Mouse (Mus musculus) forebrain, embryonic 14.5 days (tissue): ENCODE measurements around the gene Atp1b4. TPM values are rescaled to one million over a fixed set of nuclear protein-coding genes. Genes with fewer than 3 reads are reported as not detected.

Source experiments
- ATAC-seq: fragments of 200-750 bp; cut with Nextera tagmentation; 2 replicates; pipeline ENCODE4 v1.8.0; 2017; ENCODE audit warnings: mild to moderate bottlenecking, moderate library complexity
- DNase-seq: peaks from one replicate; pipeline ENCODE4 v3.0.0-alpha.2; 2015; ENCODE audit warnings: low spot score
- H3K27ac ChIP-seq: fragments of 300-500 bp; sonication (generic); 2 replicates; pipeline ENCODE4 v1.5.1; 2014; ENCODE audit warnings: low read depth, mild to moderate bottlenecking, control low read depth, low read length, moderate library complexity
- H3K27me3 ChIP-seq: fragments of 300-500 bp; sonication (generic); replicated peaks from 2 replicates; pipeline ENCODE4 v1.6.1; 2014; ENCODE audit warnings: low read length, control low read depth, mixed read lengths; ENCODE audit not compliant: control insufficient read depth, insufficient read depth
- H3K36me3 ChIP-seq: fragments of 300-500 bp; sonication (generic); 2 replicates; pipeline ENCODE4 v1.6.1; 2014; ENCODE audit warnings: low read length, control low read depth; ENCODE audit not compliant: control insufficient read depth, insufficient read depth
- H3K4me1 ChIP-seq: fragments of 300-500 bp; sonication (generic); 2 replicates; pipeline ENCODE4 v1.6.1; 2014; ENCODE audit warnings: antibody characterized with exemption, low read length, control low read depth; ENCODE audit not compliant: control insufficient read depth, insufficient read depth
- H3K4me2 ChIP-seq: fragments of 300-500 bp; sonication (generic); 2 replicates; pipeline ENCODE4 v1.6.1; 2014; ENCODE audit warnings: mild to moderate bottlenecking, control low read depth, low read length
- H3K4me3 ChIP-seq: fragments of 300-500 bp; sonication (generic); 2 replicates; pipeline ENCODE4 v1.5.1; 2014; ENCODE audit warnings: low read depth, low read length, control low read depth
- H3K9ac ChIP-seq: fragments of 300-500 bp; sonication (generic); 2 replicates; pipeline ENCODE4 v1.6.1; 2014; ENCODE audit warnings: mild to moderate bottlenecking, low read length, control low read depth, moderate library complexity
- H3K9me3 ChIP-seq: fragments of 300-500 bp; sonication (generic); replicated peaks from 2 replicates; pipeline ENCODE4 v1.6.1; 2016; ENCODE audit warnings: low read length, control low read depth, mixed read lengths; ENCODE audit not compliant: control insufficient read depth
- WGBS: fragments of 180-500 bp; shearing (Covaris S2); extraction: QIAGEN DNeasy Blood & Tissue Kit; methylation state at CpG from one replicate; pipeline ENCODE4 v1.1.7; 2014; 5-methylcytosine and 5-hydroxymethylcytosine counted together
- polyA plus RNA-seq: library from polyadenylated mRNA; unstranded; fragments of >200 nt; fragmentation: Nextera tagmentation; extraction: Ambion mirVana; gene quantifications from 2 replicates; pipeline ENCODE4 v1.2.1, GENCODE M21; 2014

Atp1b4 gene
- polyA plus RNA-seq = not detected in 2 replicates

DNA sequence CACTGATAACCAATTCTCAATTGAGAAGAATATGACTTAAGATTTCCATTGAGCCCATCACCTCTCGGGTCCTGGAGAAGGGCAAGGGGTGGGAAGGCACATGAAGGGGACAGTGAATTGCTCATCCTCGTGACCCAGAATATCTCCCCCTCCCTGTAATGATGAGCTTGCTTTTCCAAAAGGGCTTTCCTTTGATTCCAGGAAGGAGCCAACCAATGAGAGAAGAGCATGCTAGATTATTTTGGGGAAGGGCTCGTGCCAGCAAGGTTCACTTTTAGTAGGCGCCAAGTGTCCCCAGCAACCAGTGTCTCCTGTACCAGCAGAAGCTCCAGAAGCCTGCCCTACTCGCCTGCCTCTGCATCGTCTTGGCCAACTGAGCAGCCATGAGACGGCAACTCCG is at the start of gene Atp1b4:
TSS of gene Atp1b4 (plus strand) at position 301 of the 400 bp plus-strand sequence.
- Histone ChIP-seq H3K27me3 (no peaks in the 10 kb centered on the region), H3K4me1 (no peaks in the 10 kb centered on the region), H3K4me2 (no peak within 1 kb of the TSS), H3K4me3 (no peak within 1 kb of the TSS), H3K36me3 (no peaks in the 10 kb centered on the region), H3K27ac (no peak within 1 kb of the TSS), H3K9me3 (no peaks in the 10 kb centered on the region), H3K9ac (no peak within 1 kb of the TSS)
- WGBS = 88% methylated on average over 8 of the region's 8 CpGs
- DNase-seq (no peak), ATAC-seq (no peak)

DNA sequence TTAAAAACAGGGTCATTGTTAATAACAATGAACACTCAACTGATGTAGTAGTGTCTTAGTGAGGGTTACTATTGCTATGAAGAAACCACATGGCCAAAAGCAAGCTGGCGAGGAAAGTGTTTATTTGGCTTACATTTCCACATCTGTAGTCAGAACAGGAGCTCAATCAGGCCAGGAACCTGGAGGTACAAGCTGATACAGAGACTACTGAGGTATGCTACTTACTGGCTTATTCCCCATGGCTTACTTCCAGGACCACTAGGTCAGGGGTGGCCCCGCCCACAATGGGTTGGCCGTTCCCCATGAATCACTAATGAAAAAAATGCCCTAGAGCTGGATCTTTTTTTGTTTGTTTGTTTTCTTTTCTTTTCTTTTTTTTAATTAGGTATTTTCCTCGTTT is 7.4 kb upstream of the Atp1b4 start:
- no peak overlapping the region for H3K9ac ChIP-seq
- H3K4me2 ChIP-seq = no peak overlapping the region
- 67% methylated on average over 4 of the region's 4 CpGs for WGBS
- H3K27me3 ChIP-seq = no peaks in the 10 kb centered on the region
- no peak for DNase-seq
- H3K4me1 ChIP-seq = no peaks in the 10 kb centered on the region
- H3K27ac ChIP-seq = no peak overlapping the region
- no peak for ATAC-seq
- no peaks in the 10 kb centered on the region for H3K36me3 ChIP-seq
- no peaks in the 10 kb centered on the region for H3K9me3 ChIP-seq
- no peak overlapping the region for H3K4me3 ChIP-seq

DNA sequence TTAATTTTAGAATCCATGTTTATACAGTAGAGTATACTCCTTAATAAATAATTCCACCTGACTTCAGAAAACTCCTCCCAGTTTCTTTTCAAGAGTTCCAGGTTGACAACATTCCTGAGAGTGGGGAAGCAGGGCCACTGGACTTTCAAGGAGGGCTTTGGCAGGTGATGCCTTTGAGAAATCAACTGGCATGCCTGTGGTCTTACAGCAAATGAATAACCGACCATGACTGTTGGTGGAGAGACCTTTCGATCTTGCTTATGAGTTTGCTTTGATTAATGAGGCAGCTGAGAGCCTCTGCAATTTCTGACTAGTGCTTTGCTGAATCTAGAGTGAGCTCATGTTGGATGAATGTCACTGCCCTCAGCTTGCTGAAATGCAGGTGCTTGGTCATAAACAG is 4.9 kb upstream of the Atp1b4 start:
- no peak for ATAC-seq
- H3K9me3 ChIP-seq = no peaks in the 10 kb centered on the region
- no peak overlapping the region for H3K4me3 ChIP-seq
- H3K9ac ChIP-seq = no peak overlapping the region
- H3K4me2 ChIP-seq = no peak overlapping the region
- H3K4me1 ChIP-seq = no peaks in the 10 kb centered on the region
- DNase-seq = no peak
- no peaks in the 10 kb centered on the region for H3K36me3 ChIP-seq
- WGBS = 91% methylated on average over 2 of the region's 2 CpGs
- no peak overlapping the region for H3K27ac ChIP-seq
- H3K27me3 ChIP-seq = no peaks in the 10 kb centered on the region

DNA sequence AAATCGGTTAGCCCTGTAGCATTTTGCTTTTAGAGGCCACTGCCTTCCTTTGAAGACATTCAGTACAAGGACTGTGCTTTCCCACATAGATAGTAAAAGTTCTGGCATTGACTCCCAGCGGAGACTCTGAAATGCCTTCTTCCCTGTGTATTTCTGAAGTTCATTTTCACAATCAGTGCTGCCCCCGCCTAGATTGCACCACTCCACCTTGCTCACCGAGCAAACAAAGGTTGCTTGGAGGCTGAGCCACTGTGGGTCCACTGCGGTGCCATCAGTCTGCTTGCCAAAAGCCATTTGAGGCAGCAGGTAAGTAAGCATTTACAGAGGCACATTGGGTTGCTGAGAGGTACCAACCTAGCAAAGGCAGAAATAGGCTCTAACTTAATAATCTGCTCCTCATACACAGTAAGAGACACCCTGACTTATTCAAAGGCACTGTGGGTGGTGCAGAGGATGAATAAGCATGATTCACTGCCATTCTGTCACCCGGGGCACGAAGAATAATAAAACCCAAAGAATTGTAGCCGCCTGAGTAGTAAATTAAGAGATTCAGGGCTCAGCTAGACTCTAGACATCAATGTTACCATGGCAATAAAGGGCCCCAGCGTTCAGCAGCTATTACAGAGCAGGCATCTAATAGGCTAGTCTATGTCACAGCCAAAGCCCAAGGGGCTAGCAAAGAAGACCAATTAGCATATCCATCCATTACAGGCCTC is 2.9 kb upstream of the Atp1b4 start:
- no peaks in the 10 kb centered on the region for H3K4me1 ChIP-seq
- H3K27ac ChIP-seq = peak overlapping the region; percentile 52; the same call in 1 of the 2 replicates
- WGBS = 43% methylated on average over 9 of the region's 9 CpGs
- DNase-seq (peak; percentile 86), ATAC-seq (peak; percentile 97)
- H3K9me3 ChIP-seq = no peaks in the 10 kb centered on the region
- no peaks in the 10 kb centered on the region for H3K36me3 ChIP-seq
- no peak overlapping the region for H3K4me3 ChIP-seq
- H3K4me2 ChIP-seq = no peak overlapping the region
- H3K27me3 ChIP-seq = no peaks in the 10 kb centered on the region
- no peak overlapping the region for H3K9ac ChIP-seq

DNA sequence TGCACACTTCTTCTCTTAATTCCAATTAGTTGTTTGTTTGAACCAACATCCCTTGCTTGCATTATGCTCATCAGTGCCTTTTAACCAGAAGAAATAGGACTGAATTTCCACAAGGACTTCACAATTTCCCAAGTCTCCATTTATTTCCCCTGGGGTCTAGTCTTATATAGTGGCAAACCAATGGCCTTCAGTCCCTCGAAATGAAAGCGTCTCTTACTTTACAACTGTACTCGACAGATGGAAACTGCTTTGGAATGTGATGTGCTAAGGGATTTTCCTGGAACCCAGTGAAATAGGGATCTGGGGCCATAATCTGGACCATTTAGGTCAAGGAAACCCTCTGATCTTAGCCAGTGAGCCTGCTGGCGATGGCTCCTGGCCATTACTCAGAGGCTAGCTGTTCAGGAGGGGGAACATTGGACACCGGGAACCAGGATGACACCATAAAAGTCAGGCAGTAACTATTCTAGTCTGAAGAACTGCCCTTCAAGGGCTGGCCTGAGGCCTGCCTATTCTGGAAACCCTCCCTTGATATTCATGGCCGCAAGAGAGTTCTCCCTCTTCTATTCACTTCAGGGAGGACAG is 2.3 kb upstream of the Atp1b4 start:
- no peak for DNase-seq
- H3K9me3 ChIP-seq = no peaks in the 10 kb centered on the region

DNA sequence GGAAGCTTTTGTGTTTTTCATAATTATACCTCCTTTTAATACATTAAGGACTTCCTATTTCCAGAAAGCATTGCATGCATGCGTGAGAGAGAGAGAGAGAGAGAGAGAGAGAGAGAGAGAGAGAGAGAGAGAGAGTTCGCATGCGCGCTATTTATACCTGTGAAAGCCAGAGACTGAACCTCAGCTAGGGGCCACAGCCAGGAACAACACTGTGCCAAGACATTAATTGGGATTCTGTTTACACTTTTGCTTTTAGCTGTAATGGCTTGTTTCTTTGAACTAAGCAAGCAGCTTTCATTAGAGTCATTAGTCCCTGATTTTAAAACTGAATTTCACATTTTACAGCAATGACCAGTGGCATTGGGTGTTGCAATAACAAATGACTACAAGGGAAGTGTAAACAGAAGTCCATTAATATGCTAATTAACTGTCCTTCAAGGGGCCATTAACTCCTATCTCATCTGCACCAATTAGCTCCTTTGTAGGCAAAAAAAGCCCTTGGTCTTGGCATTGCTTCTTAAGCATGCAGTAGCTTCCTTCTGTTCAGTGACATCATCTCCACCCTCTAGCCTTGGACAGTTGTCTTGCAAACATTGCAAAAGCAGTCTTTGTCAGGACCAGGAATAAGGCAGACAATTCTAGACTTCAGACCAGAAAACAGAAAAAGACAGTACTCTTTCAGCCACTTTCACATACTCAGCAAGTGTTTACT is 14.9 kb downstream of the Atp1b4 start:
- Histone ChIP-seq H3K27ac (no peak overlapping the region), H3K27me3 (no peaks in the 10 kb centered on the region), H3K4me3 (no peak overlapping the region), H3K9me3 (no peaks in the 10 kb centered on the region), H3K4me1 (no peaks in the 10 kb centered on the region), H3K36me3 (no peaks in the 10 kb centered on the region), H3K9ac (no peak overlapping the region), H3K4me2 (no peak overlapping the region)
- ATAC-seq (peak; percentile 81), DNase-seq (peak; percentile 64)
- 47% methylated on average over 4 of the region's 4 CpGs for WGBS

More for the DNA sequence above, 2.3 kb upstream of the Atp1b4 start:
- Histone ChIP-seq H3K4me1 (no peaks in the 10 kb centered on the region), H3K9ac (no peak overlapping the region), H3K36me3 (no peaks in the 10 kb centered on the region), H3K27ac (peak overlapping the region; percentile 52; the same call in 1 of the 2 replicates), H3K27me3 (no peaks in the 10 kb centered on the region), H3K4me3 (no peak overlapping the region), H3K4me2 (no peak overlapping the region)
- ATAC-seq = no peak; the same call in 1 of the 2 replicates
- WGBS = 38% methylated on average over 6 of the region's 6 CpGs

DNA sequence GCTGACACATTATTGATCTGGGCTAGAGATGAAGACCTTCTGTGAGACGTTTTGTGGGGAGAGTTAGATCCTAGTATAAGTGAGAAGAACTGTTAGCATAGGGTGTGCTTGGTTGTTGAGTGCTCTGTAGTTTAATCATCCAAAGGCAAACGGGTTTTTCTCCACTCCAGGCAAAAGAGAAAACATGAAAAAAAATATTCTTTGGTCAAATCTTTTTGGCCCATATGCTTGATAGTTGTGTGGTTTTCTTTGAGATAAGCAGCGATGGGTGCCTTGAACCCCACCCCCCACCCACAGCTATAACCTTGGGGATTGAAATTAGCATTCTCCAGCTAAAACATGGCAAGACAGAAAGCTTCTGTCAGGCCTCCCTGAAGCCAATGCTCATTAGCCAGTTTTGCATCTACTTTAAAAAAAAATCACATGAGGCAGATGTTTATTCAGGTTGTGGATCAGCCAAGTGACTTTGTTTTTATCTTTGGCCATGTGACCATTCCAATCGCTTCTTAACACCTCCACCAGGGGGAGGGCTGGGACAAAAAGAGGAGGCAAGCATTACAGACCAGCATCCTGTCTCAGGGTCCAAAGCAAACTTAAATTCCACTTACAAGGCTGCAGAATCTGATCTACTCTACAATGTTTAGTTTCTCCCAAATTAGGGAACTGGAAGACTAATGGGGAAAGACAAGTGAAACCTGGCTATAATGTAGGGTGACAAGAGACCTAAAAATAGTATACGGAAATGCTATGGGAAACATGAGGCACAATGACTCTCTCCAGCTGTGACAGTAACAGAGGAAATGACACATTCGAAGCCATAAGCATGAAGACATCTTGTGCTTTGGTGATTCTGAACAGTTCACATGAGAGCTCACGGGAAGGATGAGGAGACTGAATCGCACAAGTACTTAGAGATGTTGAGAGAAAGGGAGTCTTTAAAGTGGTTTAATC is 18.6 kb downstream of the Atp1b4 start:
- DNase-seq (peak; percentile 19), ATAC-seq (no peak)
- Histone ChIP-seq H3K4me3 (no peak overlapping the region), H3K4me1 (no peaks in the 10 kb centered on the region), H3K9me3 (no peaks in the 10 kb centered on the region), H3K9ac (no peak overlapping the region), H3K27ac (no peak overlapping the region), H3K36me3 (no peaks in the 10 kb centered on the region), H3K4me2 (no peak overlapping the region), H3K27me3 (no peaks in the 10 kb centered on the region)
- 70% methylated on average over 8 of the region's 8 CpGs for WGBS

DNA sequence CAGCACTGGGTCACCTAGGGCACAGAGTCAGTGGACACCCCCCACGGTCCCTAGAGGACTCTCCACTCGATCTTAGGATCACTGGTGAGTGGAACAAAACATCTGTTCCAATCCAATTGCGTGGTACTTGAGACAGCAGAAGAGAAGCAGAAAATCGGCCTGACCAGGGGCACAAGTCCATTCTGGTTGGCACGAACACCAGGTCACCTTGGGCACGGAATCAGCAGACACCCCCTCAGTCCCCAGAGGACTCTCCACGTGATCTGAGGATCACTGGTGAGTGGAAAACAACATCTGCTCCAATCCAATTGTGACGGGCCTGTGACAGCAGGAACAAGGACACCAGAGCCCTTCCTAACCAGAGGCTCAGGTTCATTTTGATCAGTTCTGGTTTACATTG is 46.0 kb downstream of the Atp1b4 start:
- H3K9me3 ChIP-seq = no peaks in the 10 kb centered on the region
- WGBS = 71% methylated on average over 8 of the region's 8 CpGs
- no peak for DNase-seq
- no peak for ATAC-seq
- H3K36me3 ChIP-seq = no peaks in the 10 kb centered on the region
- H3K4me2 ChIP-seq = no peak overlapping the region
- no peaks in the 10 kb centered on the region for H3K4me1 ChIP-seq
- no peak overlapping the region for H3K9ac ChIP-seq
- no peak overlapping the region for H3K4me3 ChIP-seq
- H3K27ac ChIP-seq = no peak overlapping the region
- H3K27me3 ChIP-seq = no peaks in the 10 kb centered on the region
